Mouse (Mus musculus) lung, adult 18-20 months (tissue): ENCODE results near the gene Btbd35f30.
"Not testable (repeated sequence)": the region's sequence is repeated elsewhere in the genome, so short reads cannot be mapped to it uniquely, and the experiment has no call there.

Source experiments
- DNase-seq, 2 experiments: peaks; one replicate each; pipeline ENCODE4 v3.0.0; 2022; ENCODE audit warnings: mixed read lengths in 2 of 2

Btbd35f30 gene

GRCm38 (mm10) chrX:32894325-32894724 lies at the start of gene Btbd35f30:
TSS of gene Btbd35f30 (plus strand) at chrX:32894625.
- not testable (repeated sequence) for DNase-seq

GRCm38 (mm10) chrX:32941468-32941867 lies 47.0 kb downstream of the Btbd35f30 start, which contains the start of gene Gm21789:
TSS of gene Gm21789 (plus strand) at chrX:32941768.
- DNase-seq, result not testable (repeated sequence)
